Mouse (Mus musculus) midbrain, embryonic 14.5 days (tissue): ENCODE data around the gene Gm30083. TPM values are rescaled to one million over a fixed set of nuclear protein-coding genes. Genes with fewer than 3 reads are reported as not detected.

Experiments
- ATAC-seq: fragments of 200-750 bp; cut with Nextera tagmentation; 2 replicates; pipeline ENCODE4 v1.8.0; 2017; ENCODE audit warnings: moderate number of reproducible peaks, moderate library complexity; ENCODE audit not compliant: low FRiP score, low TSS enrichment
- DNase-seq: peaks from one replicate; pipeline ENCODE4 v3.0.0-alpha.2; 2015
- H3K27ac ChIP-seq: fragments of 300-500 bp; sonication (generic); replicated peaks from 2 replicates; pipeline ENCODE4 v1.5.1; 2014; ENCODE audit warnings: mild to moderate bottlenecking, low read depth, low read length, moderate library complexity
- H3K27me3 ChIP-seq: fragments of 300-500 bp; sonication (generic); 2 replicates; pipeline ENCODE4 v1.6.1; 2014; ENCODE audit warnings: low read length, control low read depth, mixed read lengths; ENCODE audit not compliant: control insufficient read depth, insufficient read depth
- H3K36me3 ChIP-seq: fragments of 300-500 bp; sonication (generic); 2 replicates; pipeline ENCODE4 v1.6.1; 2014; ENCODE audit warnings: low read length, control low read depth; ENCODE audit not compliant: control insufficient read depth, insufficient read depth
- H3K4me1 ChIP-seq: fragments of 300-500 bp; sonication (generic); 2 replicates; pipeline ENCODE4 v1.6.1; 2014; ENCODE audit warnings: mild to moderate bottlenecking, antibody characterized with exemption, low read length, control low read depth; ENCODE audit not compliant: control insufficient read depth, insufficient read depth
- H3K4me2 ChIP-seq: fragments of 300-500 bp; sonication (generic); 2 replicates; pipeline ENCODE4 v1.6.1; 2014; ENCODE audit warnings: mild to moderate bottlenecking, low read length, moderate library complexity
- H3K4me3 ChIP-seq: fragments of 300-500 bp; sonication (generic); replicated peaks from 2 replicates; pipeline ENCODE4 v1.5.1; 2014; ENCODE audit warnings: low read depth, low read length
- H3K9ac ChIP-seq: fragments of 300-500 bp; sonication (generic); replicated peaks from 2 replicates; pipeline ENCODE4 v1.6.1; 2014; ENCODE audit warnings: mild to moderate bottlenecking, low read length, moderate library complexity
- H3K9me3 ChIP-seq: fragments of 300-500 bp; sonication (generic); 2 replicates; pipeline ENCODE4 v1.6.1; 2016; ENCODE audit warnings: low read length, control low read depth, mixed read lengths; ENCODE audit not compliant: control insufficient read depth
- WGBS: fragments of 180-500 bp; shearing (Covaris S2); extraction: QIAGEN DNeasy Blood & Tissue Kit; methylation state at CpG from one replicate; pipeline ENCODE4 v1.1.7; 2014; 5-methylcytosine and 5-hydroxymethylcytosine counted together
- polyA plus RNA-seq: library from polyadenylated mRNA; unstranded; fragments of >200 nt; fragmentation: Nextera tagmentation; extraction: Ambion mirVana; gene quantifications from 2 replicates; pipeline ENCODE4 v1.2.1, GENCODE M21; 2014

Gene Gm30083
- polyA plus RNA-seq = not detected in 2 replicates

- no peaks in the 10 kb centered on the region for H3K9me3 ChIP-seq
- no peak within 1 kb of the TSS for H3K4me2 ChIP-seq
- H3K27ac ChIP-seq = no peak within 1 kb of the TSS
- DNase-seq (no peak), ATAC-seq (no peak)
- no peaks in the 10 kb centered on the region for H3K36me3 ChIP-seq
- WGBS = 86% methylated on average over 3 of the region's 3 CpGs
- no peak within 1 kb of the TSS for H3K9ac ChIP-seq
- H3K27me3 ChIP-seq = no peaks in the 10 kb centered on the region
- no peak within 1 kb of the TSS for H3K4me3 ChIP-seq
- H3K4me1 ChIP-seq = no peaks in the 10 kb centered on the region
Measured at GRCm38 (mm10) chr14:34015063-34015462, at the start of gene Gm30083. Gene Gm30083 (minus strand): TSS chr14:34015182.

GRCm38 (mm10) chr14:34052516-34052915 is 37.5 kb upstream of the Gm30083 start, which contains the start of gene Antxrl:
Gene Antxrl (plus strand): TSS chr14:34052707.
- Histone ChIP-seq H3K9me3 (no peaks in the 10 kb centered on the region), H3K27ac (no peak within 1 kb of the TSS), H3K36me3 (no peaks in the 10 kb centered on the region), H3K4me1 (no peaks in the 10 kb centered on the region), H3K27me3 (no peaks in the 10 kb centered on the region), H3K9ac (no peak within 1 kb of the TSS), H3K4me2 (no peak within 1 kb of the TSS), H3K4me3 (no peak within 1 kb of the TSS)
- ATAC-seq = no peak
- WGBS = 96% methylated on average over 6 of the region's 6 CpGs
- DNase-seq = no peak

- Histone ChIP-seq H3K27me3 (no peaks in the 10 kb centered on the region), H3K4me2 (no peak overlapping the region), H3K4me3 (no peak overlapping the region), H3K9ac (no peak overlapping the region), H3K36me3 (no peaks in the 10 kb centered on the region), H3K27ac (no peak overlapping the region), H3K4me1 (no peaks in the 10 kb centered on the region), H3K9me3 (no peaks in the 10 kb centered on the region)
- WGBS = 78% methylated on average over 5 of the region's 5 CpGs
- ATAC-seq (no peak), DNase-seq (no peak)
Measured at GRCm38 (mm10) chr14:34050101-34050779, 35.3 kb upstream of the Gm30083 start.

GRCm38 (mm10) chr14:34043341-34043740 is 28.4 kb upstream of the Gm30083 start:
- H3K4me2 ChIP-seq = no peak overlapping the region
- H3K36me3 ChIP-seq = no peaks in the 10 kb centered on the region
- no peak overlapping the region for H3K9ac ChIP-seq
- DNase-seq (no peak), ATAC-seq (no peak)
- no peaks in the 10 kb centered on the region for H3K4me1 ChIP-seq
- H3K4me3 ChIP-seq = no peak overlapping the region
- 87% methylated on average over 3 of the region's 3 CpGs for WGBS
- H3K27ac ChIP-seq = no peak overlapping the region
- H3K27me3 ChIP-seq = no peaks in the 10 kb centered on the region
- no peaks in the 10 kb centered on the region for H3K9me3 ChIP-seq

GRCm38 (mm10) chr14:34041241-34041640 is 26.3 kb upstream of the Gm30083 start:
- Histone ChIP-seq H3K4me2 (no peak overlapping the region), H3K4me3 (no peak overlapping the region), H3K27ac (no peak overlapping the region), H3K9me3 (no peaks in the 10 kb centered on the region), H3K36me3 (no peaks in the 10 kb centered on the region), H3K9ac (no peak overlapping the region), H3K27me3 (no peaks in the 10 kb centered on the region), H3K4me1 (no peaks in the 10 kb centered on the region)
- DNase-seq (no peak), ATAC-seq (no peak)
- 79% methylated on average over 4 of the region's 4 CpGs for WGBS

GRCm38 (mm10) chr14:34033841-34034610 is 19.0 kb upstream of the Gm30083 start:
- Histone ChIP-seq H3K4me2 (no peak overlapping the region), H3K36me3 (no peaks in the 10 kb centered on the region), H3K9ac (no peak overlapping the region), H3K4me3 (no peak overlapping the region), H3K27ac (no peak overlapping the region), H3K4me1 (no peaks in the 10 kb centered on the region), H3K9me3 (no peaks in the 10 kb centered on the region), H3K27me3 (no peaks in the 10 kb centered on the region)
- DNase-seq (no peak), ATAC-seq (no peak)
- 79% methylated on average over 8 of the region's 8 CpGs for WGBS

- Histone ChIP-seq H3K9ac (no peak overlapping the region), H3K4me1 (no peaks in the 10 kb centered on the region), H3K27me3 (no peaks in the 10 kb centered on the region), H3K4me2 (no peak overlapping the region), H3K4me3 (no peak overlapping the region), H3K36me3 (no peaks in the 10 kb centered on the region), H3K27ac (no peak overlapping the region), H3K9me3 (peaks cover 6% of the 10 kb centered on the region; the same call in 1 of the 2 replicates)
- ATAC-seq (no peak), DNase-seq (no peak)
- WGBS = 76% methylated on average over 2 of the region's 2 CpGs
Measured at GRCm38 (mm10) chr14:34026710-34027109, 11.7 kb upstream of the Gm30083 start.

GRCm38 (mm10) chr14:34016938-34017337 is 2.0 kb upstream of the Gm30083 start:
- Histone ChIP-seq H3K27me3 (no peaks in the 10 kb centered on the region), H3K4me1 (no peaks in the 10 kb centered on the region), H3K36me3 (no peaks in the 10 kb centered on the region), H3K4me2 (no peak overlapping the region), H3K4me3 (no peak overlapping the region), H3K9me3 (no peaks in the 10 kb centered on the region), H3K9ac (no peak overlapping the region), H3K27ac (no peak overlapping the region)
- DNase-seq = no peak
- no peak for ATAC-seq
- 85% methylated on average over 2 of the region's 2 CpGs for WGBS

GRCm38 (mm10) chr14:34016381-34016780 is 1.4 kb upstream of the Gm30083 start, which contains the start of gene Gm5460:
Gene Gm5460 (plus strand): TSS chr14:34016758.
- H3K36me3 ChIP-seq = no peaks in the 10 kb centered on the region
- no peak within 1 kb of the TSS for H3K27ac ChIP-seq
- no peak within 1 kb of the TSS for H3K4me2 ChIP-seq
- DNase-seq (no peak), ATAC-seq (no peak)
- 93% methylated on average over 4 of the region's 4 CpGs for whole genome bisulfite sequencing
- no peak within 1 kb of the TSS for H3K9ac ChIP-seq
- no peaks in the 10 kb centered on the region for H3K4me1 ChIP-seq
- no peak within 1 kb of the TSS for H3K4me3 ChIP-seq
- no peaks in the 10 kb centered on the region for H3K9me3 ChIP-seq
- H3K27me3 ChIP-seq = no peaks in the 10 kb centered on the region
